Mouse (Mus musculus) ES-E14 (cell line): ENCODE measurements at regions not wholly inside any gene's neighbourhood (a gene's known extent, or its start where the extent isn't known, plus 50 kb on each side); places are given as distances from the start of the nearest gene placed in this dataset.

Experiments
- HCFC1 ChIP-seq: IDR thresholded peaks from 2 replicates; pipeline ENCODE4 v1.6.1; 2012; ENCODE audit warnings: low read length, inconsistent platforms, borderline replicate concordance; ENCODE audit not compliant: insufficient read depth
- MAFK ChIP-seq: IDR thresholded peaks from 2 replicates; pipeline ENCODE4 v1.6.1; 2014; ENCODE audit warnings: mild to moderate bottlenecking, low read depth, low read length, inconsistent platforms; ENCODE audit not compliant: insufficient read depth

DNA sequence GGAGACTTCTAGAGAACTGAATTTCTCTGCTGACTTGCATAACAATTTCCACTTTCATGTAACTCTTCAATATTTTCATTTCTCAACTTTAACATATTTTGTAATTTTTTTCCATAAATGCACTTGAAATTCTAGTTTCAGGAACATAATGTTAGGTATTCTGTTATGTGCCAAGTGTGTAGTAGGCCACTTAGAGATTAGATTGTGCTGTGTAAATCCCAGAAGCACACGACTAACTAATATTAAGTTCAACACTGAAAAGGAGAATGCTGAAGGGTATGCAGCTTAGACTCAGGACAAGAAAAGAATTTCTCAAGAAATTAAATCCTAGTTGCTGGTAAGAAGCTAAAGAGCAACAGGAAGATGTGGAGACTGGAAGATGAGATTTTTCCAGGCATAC is 455.8 kb upstream of the Negr1 start:
- TF ChIP-seq HCFC1: no peak
- TF ChIP-seq MAFK: no peak
